19 mouse cellular contexts compared by ENCODE assay signal in the genomic region with DNA sequence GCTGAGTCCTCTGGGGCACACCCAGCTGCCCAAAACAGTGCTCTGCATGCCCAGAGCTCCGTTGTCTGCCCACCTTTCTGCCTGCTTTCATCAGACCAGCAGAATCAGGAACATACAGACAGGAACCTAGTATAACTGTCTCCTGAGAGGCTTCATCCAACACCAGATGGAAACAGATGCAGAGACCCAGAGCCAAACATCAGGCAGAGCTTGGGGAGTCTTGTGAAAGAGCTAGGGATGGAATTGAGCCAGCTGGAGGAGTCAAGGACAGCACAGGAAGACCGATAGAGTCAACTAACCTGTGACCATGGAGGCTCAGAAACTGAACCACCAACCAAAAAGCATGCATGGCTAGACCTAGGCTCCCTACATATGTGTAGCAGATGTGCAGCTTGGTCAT. TPM values are rescaled to one million over a fixed set of nuclear protein-coding genes. Genes with fewer than 3 reads are reported as not detected.
DNase-seq lines count a peak whose midpoint lies in the region; ATAC-seq and TF ChIP-seq lines count a peak whose summit lies in the region.
"Had no signal": no experiment of that assay in that cellular context is flagged by ENCODE, and none has a peak within 500 bp of the region (broad histone marks: within the 10 kb centered on the region; RNA-seq: fewer than 3 reads in every experiment).

No protein-coding gene starts in this region.

- H3K4me3 ChIP-seq in lung, postnatal 0 days (ENCODE audit: low read depth, low read length) = no peak overlapping the region
- no peak overlapping the region for H3K4me3 ChIP-seq in hindbrain, embryonic 13.5 days
- H3K4me3 ChIP-seq: heart, embryonic 15.5 days; liver, embryonic 13.5 days; midbrain, embryonic 12.5 days; neural tube, embryonic 13.5 days had no signal

- no peak overlapping the region for H3K27ac ChIP-seq in lung, postnatal 0 days (ENCODE audit: low read length)
- H3K27ac ChIP-seq in hindbrain, embryonic 13.5 days = no peak overlapping the region
- H3K27ac ChIP-seq: heart, embryonic 15.5 days; kidney, postnatal 0 days; liver, embryonic 13.5 days; macrophage; midbrain, embryonic 12.5 days; neural tube, embryonic 13.5 days had no signal

- no peaks in the 10 kb centered on the region for H3K4me1 ChIP-seq in lung, postnatal 0 days (ENCODE audit: insufficient read depth, low read depth, low read length)
- no peaks in the 10 kb centered on the region for H3K4me1 ChIP-seq in hindbrain, embryonic 13.5 days (replicated peaks)
- H3K4me1 ChIP-seq: heart, embryonic 15.5 days; liver, embryonic 13.5 days; midbrain, embryonic 12.5 days; neural tube, embryonic 13.5 days had no signal

- intact Hi-C loops in left cerebral cortex, postnatal 10 days (cut with DNase I) = no loop called here

- H3K9me3 ChIP-seq in lung, postnatal 0 days (ENCODE audit: low read length) = no peaks in the 10 kb centered on the region
- no peaks in the 10 kb centered on the region for H3K9me3 ChIP-seq in hindbrain, embryonic 13.5 days
- H3K9me3 ChIP-seq: heart, embryonic 15.5 days; liver, embryonic 13.5 days; midbrain, embryonic 12.5 days had no signal

- DNase-seq in adrenal gland, postnatal 10 days = peak; percentile 18
- DNase-seq in adrenal gland, postnatal 25 days = no peak
- DNase-seq in ovary, postnatal 14 days (ENCODE audit: low spot score) = peak; percentile 5
- DNase-seq in ovary, adult 18-20 months (ENCODE audit: low spot score) = no peak
- DNase-seq in lung, postnatal 0 days (ENCODE audit: low spot score) = peak; percentile 40
- DNase-seq in left cerebral cortex, postnatal 10 days (ENCODE audit: extremely low spot score in 1 of 2, low spot score in 2 of 2) = no peak
- DNase-seq: forebrain, postnatal 0 days; gastrocnemius, postnatal 10 days; liver, embryonic 13.5 days; right cerebral cortex, postnatal 25 days; thymus, postnatal 14 days had no signal

- H3K9ac ChIP-seq in lung, postnatal 0 days (replicated peaks; ENCODE audit: low read depth) = no peak overlapping the region
- H3K9ac ChIP-seq in hindbrain, embryonic 13.5 days = no peak overlapping the region
- H3K9ac ChIP-seq: forebrain, postnatal 0 days; heart, embryonic 15.5 days; liver, embryonic 13.5 days; midbrain, embryonic 12.5 days; neural tube, embryonic 13.5 days had no signal

- TF ChIP-seq EP300 in lung, postnatal 0 days (IDR thresholded peaks at IDR 0.05) = no peak

- no peaks in the 10 kb centered on the region for H3K27me3 ChIP-seq in lung, postnatal 0 days (replicated peaks; ENCODE audit: insufficient read depth, low read length)
- no peaks in the 10 kb centered on the region for H3K27me3 ChIP-seq in hindbrain, embryonic 13.5 days
- H3K27me3 ChIP-seq: heart, embryonic 15.5 days; liver, embryonic 13.5 days; midbrain, embryonic 12.5 days; neural tube, embryonic 13.5 days had no signal

- TF ChIP-seq CTCF in lung, postnatal 0 days (IDR thresholded peaks at IDR 0.05) = no peak

- H3K4me2 ChIP-seq in lung, postnatal 0 days (replicated peaks; ENCODE audit: low read depth, low read length) = no peak overlapping the region
- no peak overlapping the region for H3K4me2 ChIP-seq in hindbrain, embryonic 13.5 days
- H3K4me2 ChIP-seq: heart, embryonic 15.5 days; liver, embryonic 13.5 days; midbrain, embryonic 12.5 days; neural tube, embryonic 13.5 days had no signal

- WGBS in lung, postnatal 0 days = 60% methylated on average over 2 of the region's 2 CpGs
- WGBS in hindbrain, embryonic 13.5 days = 83% methylated on average over 2 of the region's 2 CpGs

- no peak for ATAC-seq in lung, postnatal 0 days
- ATAC-seq in hindbrain, embryonic 13.5 days (ENCODE audit: low FRiP score) = no peak
- ATAC-seq: forebrain, postnatal 0 days; hindbrain, embryonic 16.5 days; intestine, postnatal 0 days had no signal

- no peaks in the 10 kb centered on the region for H3K36me3 ChIP-seq in lung, postnatal 0 days (ENCODE audit: insufficient read depth, low read length)
- no peaks in the 10 kb centered on the region for H3K36me3 ChIP-seq in hindbrain, embryonic 13.5 days
- H3K36me3 ChIP-seq: heart, embryonic 15.5 days; liver, embryonic 13.5 days; midbrain, embryonic 12.5 days; neural tube, embryonic 13.5 days had no signal

RNA-seq across cellular contexts. Expression of gene Cacna1e, which starts 34.1 kb away (rescaled TPM):
- total RNA-seq in adrenal gland, postnatal 10 days (2021) = 1 to 10 TPM in 1 of 2 experiments, under 1 TPM in 1; 0.87 to 1.8 TPM
- 0.10 and 0.15 TPM in 2 replicates for total RNA-seq in adrenal gland, postnatal 25 days (2021)
- polyA plus RNA-seq in lung, postnatal 0 days (2015; fragmentation: Nextera tagmentation; extraction: Ambion mirVana) = 0.19 and 0.29 TPM in 2 replicates
- total RNA-seq in left cerebral cortex, postnatal 10 days (2021) = 100 to 1,000 TPM; 141 TPM
- polyA plus RNA-seq in hindbrain, embryonic 13.5 days (2015; fragmentation: Nextera tagmentation; extraction: Ambion mirVana) = 7.8 and 9.2 TPM in 2 replicates

Comparison
In these comparisons a context has a peak if more than half of its experiments do, and no peak if none do; other contexts are left out.
1. DNase-seq: peak in adrenal gland, postnatal 10 days (single experiment), ovary, postnatal 14 days (single experiment) and lung, postnatal 0 days (single experiment); none in adrenal gland, postnatal 25 days (single experiment), ovary, adult 18-20 months (single experiment) and left cerebral cortex, postnatal 10 days (0 of 2).
2. RNA of gene Cacna1e, which starts 34.1 kb away (total RNA-seq): 141 TPM in left cerebral cortex, postnatal 10 days; 0.87 to 1.8 TPM in adrenal gland, postnatal 10 days and 0.10 to 0.15 TPM in adrenal gland, postnatal 25 days; every median in the first group is over 10 times any median in the second.